Mouse (Mus musculus) cerebellum, adult 9-11 months (tissue): ENCODE measurements around the gene Aagab.

Experiments used
- DNase-seq: peaks from one replicate; pipeline ENCODE4 v3.0.0; 2022

The Aagab gene

GRCm38 (mm10) chr9:63678076-63678475 is 75.6 kb downstream of the Aagab start:
- no peak for DNase-seq

- no peak for DNase-seq
These were observed 79.8 kb downstream of the Aagab start for GRCm38 (mm10) chr9:63682301-63682700.

- no peak for DNase-seq
These were observed 80.5 kb downstream of the Aagab start for GRCm38 (mm10) chr9:63682943-63683342.

GRCm38 (mm10) chr9:63684277-63684676 is 81.8 kb downstream of the Aagab start:
- DNase-seq, result no peak

GRCm38 (mm10) chr9:63685352-63685751 is 82.9 kb downstream of the Aagab start:
- no peak for DNase-seq

- DNase-seq, result no peak
These were observed 85.1 kb downstream of the Aagab start for GRCm38 (mm10) chr9:63687413-63688015.

GRCm38 (mm10) chr9:63690511-63690910 is 88.1 kb downstream of the Aagab start:
- no peak for DNase-seq

GRCm38 (mm10) chr9:63691960-63692359 is 89.5 kb downstream of the Aagab start:
- DNase-seq, result no peak
